Mouse (Mus musculus) 416B (cell line): ENCODE data around the gene Pdrg1.

Source experiments
- DNase-seq: peaks from one replicate; pipeline ENCODE4 v3.0.0; 2011; ENCODE audit warnings: low read depth

The Pdrg1 gene

DNA sequence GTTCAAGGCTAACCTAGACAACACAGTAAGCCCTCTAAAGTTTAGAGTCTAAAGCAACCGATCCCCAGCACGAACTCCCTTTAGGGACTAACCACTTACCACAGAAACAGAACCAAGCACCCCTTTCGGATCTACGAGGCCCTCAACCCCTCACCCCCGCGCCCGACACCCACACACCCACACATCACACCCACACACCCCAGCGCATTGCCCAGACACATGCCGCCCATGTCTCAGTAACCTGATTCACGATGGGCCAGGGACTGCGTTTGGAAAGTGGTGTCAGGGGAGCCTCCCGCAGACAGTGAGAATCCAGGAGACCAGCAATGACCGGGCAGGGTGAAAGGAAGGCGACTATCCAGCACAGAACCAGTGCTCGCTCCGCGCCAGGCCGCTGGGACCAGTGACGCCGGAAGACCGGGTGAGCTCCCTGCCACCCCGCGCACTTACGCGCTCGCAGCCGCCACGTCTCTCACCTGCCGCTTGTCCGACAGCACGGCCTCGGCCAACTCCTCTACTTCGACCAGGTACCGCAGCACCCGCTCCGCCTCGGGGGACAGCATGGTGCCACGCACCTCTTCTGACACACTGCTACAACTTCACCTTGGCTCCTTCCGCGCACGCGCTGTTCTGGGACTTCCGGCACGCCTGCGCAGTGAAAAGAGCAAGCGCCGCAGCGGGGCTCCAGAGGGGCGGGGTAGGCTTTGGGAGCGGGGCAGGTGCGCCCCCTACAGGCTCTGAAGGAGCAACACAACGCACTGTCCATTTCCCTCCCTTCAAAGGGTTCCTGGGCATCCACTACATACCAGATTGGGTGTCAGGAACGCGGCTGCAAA lies at the start of gene Pdrg1:
Pdrg1 (minus strand) TSS at position 670 of the 836 bp plus-strand sequence.
- peak; percentile 94 for DNase-seq

- DNase-seq: peak; percentile 52
Observed at GRCm38 (mm10) chr2:153064190-153064970, 49.2 kb upstream of the Pdrg1 start.

GRCm38 (mm10) chr2:153063394-153063793 lies 48.2 kb upstream of the Pdrg1 start:
- DNase-seq: no peak

- DNase-seq: no peak
Observed at GRCm38 (mm10) chr2:153060216-153060615, 45.0 kb upstream of the Pdrg1 start.

- DNase-seq: no peak
Observed at GRCm38 (mm10) chr2:153058365-153058764, 43.1 kb upstream of the Pdrg1 start.

DNA sequence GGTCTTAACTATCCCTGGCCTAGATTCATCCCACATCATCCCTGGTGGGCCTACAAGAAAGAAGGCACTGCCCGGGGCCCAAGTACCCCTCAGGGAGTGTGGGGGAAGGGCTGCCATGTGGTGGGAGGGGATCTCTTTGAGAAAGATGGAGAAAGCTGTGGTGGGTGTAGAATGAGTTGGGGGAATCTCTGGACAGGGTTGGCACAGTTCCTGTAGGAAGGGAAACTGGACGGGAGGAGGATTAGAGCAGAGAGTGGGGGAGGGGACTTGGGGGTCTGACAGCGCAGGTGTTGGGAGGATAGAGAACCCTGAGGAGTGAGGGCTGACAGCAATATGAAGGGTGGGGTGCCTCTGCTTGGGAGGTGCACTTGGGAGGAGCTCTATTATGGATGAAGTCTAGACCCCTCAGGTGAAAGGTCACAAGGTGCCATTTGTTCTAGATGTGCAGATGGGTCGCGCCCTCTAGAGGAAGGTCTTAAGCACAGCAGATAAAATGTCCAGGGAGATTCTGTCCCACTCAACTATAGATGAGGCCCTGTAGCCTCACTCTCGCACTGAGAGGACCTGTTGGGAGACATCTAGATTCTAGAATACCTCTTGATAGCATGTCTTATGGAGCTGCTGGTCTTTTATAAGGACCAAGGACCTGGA lies 40.2 kb upstream of the Pdrg1 start:
- peak; percentile 46 for DNase-seq

GRCm38 (mm10) chr2:153053896-153054295 lies 38.7 kb upstream of the Pdrg1 start:
- no peak for DNase-seq

GRCm38 (mm10) chr2:153052700-153053351 lies 37.6 kb upstream of the Pdrg1 start:
- no peak for DNase-seq

- DNase-seq: no peak
Observed at GRCm38 (mm10) chr2:153051537-153051936, 36.3 kb upstream of the Pdrg1 start.

DNA sequence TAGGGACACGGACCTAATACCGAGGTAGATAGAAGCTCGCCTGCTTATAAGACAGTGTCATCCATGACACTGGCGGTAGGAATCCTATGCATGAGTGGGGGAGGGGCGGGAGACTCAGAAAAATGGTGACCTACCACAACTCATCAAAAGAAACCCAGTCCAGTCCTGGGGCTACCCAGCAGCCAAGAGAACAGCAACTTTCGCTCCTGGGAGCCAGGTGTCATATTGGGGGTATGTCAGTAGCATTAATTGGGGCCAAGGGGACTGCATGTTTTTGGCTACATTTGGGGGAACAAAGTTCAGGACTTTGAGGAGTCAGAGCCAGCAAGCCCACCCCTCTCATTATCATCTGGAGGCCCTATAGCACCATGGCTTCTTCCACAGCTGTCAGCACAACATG lies 35.9 kb upstream of the Pdrg1 start:
- no peak for DNase-seq

DNA sequence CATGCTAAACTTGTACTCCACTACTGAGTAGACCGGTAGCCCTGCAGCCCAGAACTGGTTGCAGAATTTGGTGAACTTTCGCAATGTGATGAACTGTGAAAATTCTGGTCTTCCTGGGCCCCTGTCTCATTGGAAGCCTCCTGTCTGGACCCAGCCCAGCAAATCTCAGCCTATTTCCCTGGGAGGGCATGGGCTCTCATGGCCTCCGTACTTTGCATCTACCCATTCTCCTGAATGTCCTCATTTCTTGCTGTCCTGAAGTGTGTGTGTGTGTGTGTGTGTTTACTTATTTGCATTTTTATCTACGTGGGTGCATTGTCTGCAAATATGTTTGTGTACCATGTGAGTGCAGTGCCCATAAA lies 34.8 kb upstream of the Pdrg1 start:
- no peak for DNase-seq

DNA sequence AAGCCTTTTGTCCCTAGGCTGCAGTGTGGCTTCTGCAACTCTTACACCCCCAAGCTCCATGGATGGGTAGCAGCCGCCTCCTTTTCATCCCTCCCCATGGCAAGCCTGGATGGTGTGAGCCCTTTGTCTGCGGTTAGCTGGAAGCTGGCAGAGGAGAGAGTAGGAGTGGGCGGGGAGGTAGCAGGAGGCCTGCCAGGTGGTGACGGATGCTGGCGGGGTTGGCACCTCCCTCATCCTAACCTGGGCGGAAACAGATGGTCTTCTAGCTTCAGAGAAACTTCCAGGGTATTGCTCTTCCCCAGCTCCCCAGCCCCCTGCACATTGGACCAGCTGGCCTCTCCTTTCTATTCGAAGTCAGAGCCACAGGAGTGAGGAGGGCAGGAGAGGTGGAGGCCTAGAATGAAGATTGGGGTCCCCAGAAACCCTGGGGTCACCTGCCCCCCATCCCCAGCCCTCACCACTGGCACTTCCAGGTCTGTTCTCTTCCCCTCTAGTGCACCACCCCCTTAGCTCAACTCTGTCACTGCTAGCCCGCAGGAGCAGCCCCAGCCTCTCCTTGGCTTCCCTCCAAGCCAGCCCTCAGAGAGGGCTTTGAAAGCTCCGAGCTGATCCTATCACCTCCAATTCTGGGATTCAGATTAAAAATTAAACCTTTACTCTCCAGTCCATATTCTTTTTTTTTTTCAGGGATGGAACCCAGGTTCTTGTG lies 34.2 kb upstream of the Pdrg1 start:
- no peak for DNase-seq

GRCm38 (mm10) chr2:153047828-153048465 lies 32.7 kb upstream of the Pdrg1 start:
- DNase-seq: peak; percentile 58

DNA sequence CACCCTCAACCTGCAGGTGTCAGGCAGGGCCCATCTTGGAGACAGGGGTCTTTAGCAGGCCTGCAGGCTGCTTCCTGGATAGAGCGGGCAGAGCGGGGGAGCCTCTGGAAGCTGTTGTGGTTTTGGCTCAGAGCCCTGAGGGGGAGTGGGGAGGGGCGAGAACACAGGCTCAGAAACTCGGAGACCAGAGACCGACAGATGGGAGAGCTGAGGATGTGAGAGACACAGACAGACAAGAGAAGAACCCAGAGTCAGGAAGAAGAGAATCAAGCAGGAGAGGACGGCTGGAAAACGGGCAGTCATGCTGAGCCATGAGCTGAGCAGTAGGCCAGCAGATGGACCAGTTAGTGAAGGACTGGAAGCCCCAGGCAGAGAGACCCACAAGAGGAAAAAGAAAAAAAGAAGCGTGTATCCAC lies 30.7 kb upstream of the Pdrg1 start:
- DNase-seq: peak; percentile 50

DNA sequence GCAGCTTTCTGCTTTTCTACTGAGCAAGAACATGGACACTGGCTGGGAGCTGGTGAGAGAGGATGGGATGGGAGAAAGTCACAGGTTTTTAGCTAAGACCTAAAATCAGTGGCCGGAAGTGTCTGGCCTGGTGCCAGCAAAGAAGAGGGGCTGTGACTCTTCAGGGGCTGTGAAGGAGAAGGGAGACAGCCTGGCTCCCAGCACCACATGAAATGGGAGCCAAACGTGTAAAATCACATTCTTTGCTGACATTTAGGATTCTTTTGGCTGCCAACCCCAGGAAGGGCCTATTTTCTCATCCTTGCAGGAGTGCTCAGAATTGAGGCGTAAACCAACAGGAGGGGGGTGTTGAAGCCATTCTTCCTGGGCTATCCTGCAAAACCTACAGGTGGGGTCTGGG lies 28.7 kb upstream of the Pdrg1 start:
- DNase-seq: no peak

DNA sequence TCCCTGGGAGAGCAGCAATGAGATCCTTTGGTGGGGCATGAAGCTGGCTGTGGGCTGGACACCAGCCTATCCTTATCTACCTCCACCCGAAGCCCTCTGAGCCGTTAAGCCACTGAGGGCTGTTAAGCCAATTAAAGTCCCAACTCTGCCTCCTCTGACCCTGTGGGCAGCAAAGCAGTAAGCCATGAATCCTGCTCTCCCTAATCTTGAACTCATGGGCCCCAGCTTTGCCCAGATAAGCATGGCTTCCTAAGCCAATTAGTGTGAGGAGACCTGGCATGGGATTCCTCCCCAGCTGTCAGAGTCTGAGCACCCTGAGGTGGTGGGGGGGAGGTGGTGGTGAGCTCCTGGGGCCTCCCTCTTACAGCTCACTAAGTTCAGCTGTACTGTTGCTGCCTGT lies 21.5 kb upstream of the Pdrg1 start:
- DNase-seq: no peak

DNA sequence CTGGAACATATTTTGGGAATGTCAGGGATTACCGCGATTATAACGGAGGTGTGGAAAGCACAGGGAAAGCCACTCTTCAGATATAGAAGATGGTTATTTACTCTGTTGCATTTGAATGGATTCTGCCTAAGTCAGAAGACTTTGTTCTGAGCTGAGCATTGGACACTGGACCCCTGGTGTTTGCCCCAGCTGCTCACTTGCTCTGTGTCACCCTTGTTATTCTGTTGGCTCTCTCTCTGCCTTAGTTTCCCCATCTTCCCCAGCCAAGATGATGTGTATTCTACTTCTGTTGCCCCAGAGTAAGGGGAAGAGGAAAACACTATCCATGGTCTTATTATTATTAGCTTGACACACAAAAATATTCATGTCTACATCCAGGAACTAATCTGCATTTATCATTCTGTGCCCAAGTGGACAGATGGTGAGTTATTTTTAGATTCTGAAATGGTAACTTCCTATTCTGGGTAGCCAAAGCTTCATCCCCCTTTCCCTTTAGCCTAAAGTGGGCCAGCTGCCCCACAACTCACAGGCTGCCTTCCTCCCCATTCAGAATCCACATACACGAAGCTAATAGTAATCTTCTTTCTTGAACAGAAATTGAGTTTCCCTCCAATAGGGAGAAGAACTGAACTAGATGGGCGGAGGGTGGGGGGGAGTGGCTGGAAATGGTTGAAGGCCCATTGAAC lies 18.5 kb upstream of the Pdrg1 start:
- DNase-seq: no peak

- DNase-seq: no peak
Observed at GRCm38 (mm10) chr2:153032973-153033372, 17.7 kb upstream of the Pdrg1 start.

DNA sequence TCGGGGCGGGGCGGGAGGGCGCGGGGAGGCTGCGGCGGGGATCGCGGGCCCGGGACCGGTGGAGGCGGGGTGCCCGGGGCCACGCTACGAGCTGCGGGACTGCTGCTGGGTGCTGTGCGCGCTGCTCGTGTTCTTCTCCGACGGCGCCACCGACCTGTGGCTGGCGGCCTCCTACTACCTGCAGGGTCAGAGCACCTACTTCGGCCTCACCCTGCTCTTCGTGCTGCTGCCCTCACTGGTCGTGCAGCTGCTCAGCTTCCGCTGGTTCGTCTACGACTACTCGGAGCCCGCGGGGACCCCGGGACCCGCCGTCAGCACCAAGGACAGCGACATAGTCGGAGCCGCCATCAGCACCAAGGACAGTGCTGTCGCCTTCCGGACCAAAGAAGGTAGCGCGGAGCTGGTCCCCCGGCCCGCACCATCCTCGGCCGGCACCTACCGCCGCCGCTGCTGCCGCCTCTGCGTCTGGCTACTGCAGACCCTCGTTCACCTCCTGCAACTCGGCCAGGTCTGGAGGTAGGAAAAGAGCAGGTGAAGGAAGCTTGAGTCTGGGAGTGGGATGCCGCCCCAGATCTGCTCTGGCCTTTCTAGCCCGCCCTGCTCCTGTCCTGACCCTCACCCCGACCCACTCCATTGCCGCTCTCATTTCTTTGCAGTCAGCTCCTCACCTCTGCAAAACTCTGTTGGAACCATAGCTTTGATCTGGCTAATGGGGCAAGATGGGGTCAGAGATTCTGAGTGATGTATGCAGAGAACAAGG lies 17.0 kb upstream of the Pdrg1 start:
- DNase-seq: peak; percentile 28
